Mouse (Mus musculus) kidney, adult 2 months (tissue): ENCODE results near the gene Cebpg.
A peak's percentile ranks its signal among the peaks of the same experiment; 100 is the strongest.

Experiments used
- CTCF ChIP-seq: fragments of 200-500 bp; conservative IDR thresholded peaks from 2 replicates; pipeline ENCODE4 v1.5.1; 2011; ENCODE audit warnings: low read depth, mild to moderate bottlenecking, control low read depth, low read length, moderate library complexity, mixed read lengths; ENCODE audit not compliant: insufficient read depth, insufficient read length
- POLR2A ChIP-seq: fragments of 200-500 bp; IDR thresholded peaks from one replicate; pipeline ENCODE4 v1.6.1; 2011; ENCODE audit warnings: low read depth, low read length, control low read depth

GRCm38 (mm10) chr7:35000839-35001238 is 55.5 kb downstream of the Cebpg start:
- TF ChIP-seq POLR2A = no peak
- peak; percentile 78 for TF ChIP-seq CTCF
